Mouse (Mus musculus): Measurements from ENCODE around the gene Scn8a.

The Scn8a gene

DNA sequence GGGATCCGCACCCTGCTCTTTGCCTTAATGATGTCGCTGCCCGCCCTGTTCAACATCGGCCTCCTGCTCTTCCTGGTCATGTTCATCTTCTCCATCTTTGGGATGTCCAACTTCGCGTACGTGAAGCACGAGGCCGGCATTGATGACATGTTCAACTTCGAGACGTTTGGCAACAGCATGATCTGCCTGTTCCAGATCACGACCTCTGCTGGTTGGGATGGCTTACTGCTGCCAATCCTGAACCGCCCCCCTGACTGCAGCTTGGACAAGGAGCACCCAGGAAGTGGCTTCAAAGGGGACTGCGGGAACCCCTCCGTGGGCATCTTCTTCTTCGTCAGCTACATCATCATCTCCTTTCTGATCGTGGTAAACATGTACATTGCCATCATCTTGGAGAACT lies 170.0 kb downstream of the Scn8a start:
- DNase-seq (ENCODE audit: low spot score in 2 of 2), result no peak

DNA sequence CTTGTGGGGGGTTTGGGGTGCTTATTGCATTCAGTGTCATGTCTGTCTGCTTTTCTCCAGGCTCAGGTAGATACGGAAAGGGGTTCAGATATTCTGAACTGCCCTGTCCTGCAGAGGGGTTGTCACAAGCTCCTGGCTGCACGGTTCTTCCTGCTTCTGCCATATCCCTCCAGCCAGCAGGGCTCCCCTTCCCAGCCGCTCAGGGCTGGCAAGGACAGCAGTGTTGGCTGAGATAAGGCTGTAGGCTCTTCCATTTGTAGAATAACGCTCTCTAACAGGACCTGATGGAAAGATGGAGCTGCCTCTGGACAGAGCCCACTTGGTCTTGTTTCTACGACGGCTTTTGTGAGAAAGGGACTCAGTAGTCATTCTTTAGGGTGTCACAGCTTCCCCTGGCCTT lies 172.3 kb downstream of the Scn8a start:
- DNase-seq (ENCODE audit: low spot score in 2 of 2), result no peak

DNA sequence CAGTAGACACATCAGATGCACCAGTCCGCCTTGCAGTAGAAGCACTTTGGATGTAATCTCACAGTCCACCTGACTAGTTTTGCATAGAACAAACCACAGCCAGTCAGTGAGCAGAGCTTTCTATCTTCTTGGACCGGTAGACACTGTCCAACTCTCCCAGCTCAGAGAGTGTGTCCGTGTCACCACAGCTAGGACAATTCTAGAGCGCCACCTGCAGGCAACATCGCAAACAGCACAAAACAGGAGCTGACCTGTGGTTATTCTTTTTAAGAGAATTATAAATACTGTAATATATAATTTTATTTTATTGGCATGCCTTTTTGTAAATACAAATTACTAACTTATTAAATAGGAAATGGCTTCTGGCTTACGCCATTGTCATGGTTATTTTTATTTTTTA lies 173.0 kb downstream of the Scn8a start:
- peak in 1 of 2 experiments; percentile 11 for DNase-seq (ENCODE audit: low spot score in 2 of 2)

DNA sequence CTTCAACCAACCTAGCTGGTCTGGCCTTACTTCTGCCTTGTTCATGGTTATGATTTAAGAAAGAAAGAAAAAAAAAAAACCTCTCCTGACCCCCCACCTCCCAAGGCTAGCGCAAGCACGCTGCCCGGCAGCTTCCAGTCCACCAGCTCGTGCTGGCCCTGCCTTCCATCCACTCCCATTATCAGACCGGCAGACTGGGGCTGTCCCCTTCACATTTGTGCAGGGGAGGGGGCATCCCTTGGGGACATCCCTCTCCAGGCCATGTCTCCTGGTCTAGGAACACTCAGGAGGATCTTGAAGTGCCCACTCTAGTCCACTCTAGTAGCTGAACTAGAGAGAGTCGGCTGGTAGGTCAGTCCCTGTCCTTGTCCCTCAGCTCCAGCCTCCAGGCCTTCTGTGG lies 174.9 kb downstream of the Scn8a start:
- no peak for DNase-seq (ENCODE audit: low spot score in 2 of 2)

DNA sequence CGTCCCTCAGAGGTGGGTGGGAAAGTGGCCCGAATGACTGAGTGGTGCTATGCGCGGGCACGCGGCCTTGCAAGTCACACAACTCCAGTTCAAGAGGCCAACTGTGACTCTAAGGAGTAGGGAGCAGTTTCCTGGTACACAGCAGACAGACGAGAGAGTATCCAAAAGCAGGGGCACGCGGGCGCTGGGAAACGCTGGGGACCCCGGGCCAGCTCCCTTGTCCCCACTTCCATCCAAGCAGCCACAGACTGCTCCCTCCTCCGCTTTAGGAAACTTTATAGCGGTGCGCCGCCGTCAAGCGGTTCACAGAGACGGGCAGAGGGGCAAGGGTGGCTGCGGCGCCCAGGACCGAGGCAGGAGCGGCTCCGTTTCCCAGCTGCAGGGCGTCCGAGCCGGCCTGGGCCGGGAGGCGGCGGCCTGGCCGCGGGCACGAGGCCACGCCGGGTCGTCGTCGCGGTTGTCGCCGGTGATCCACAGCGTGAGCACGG lies 176.4 kb downstream of the Scn8a start:
- DNase-seq (ENCODE audit: low spot score in 2 of 2), result no peak

DNA sequence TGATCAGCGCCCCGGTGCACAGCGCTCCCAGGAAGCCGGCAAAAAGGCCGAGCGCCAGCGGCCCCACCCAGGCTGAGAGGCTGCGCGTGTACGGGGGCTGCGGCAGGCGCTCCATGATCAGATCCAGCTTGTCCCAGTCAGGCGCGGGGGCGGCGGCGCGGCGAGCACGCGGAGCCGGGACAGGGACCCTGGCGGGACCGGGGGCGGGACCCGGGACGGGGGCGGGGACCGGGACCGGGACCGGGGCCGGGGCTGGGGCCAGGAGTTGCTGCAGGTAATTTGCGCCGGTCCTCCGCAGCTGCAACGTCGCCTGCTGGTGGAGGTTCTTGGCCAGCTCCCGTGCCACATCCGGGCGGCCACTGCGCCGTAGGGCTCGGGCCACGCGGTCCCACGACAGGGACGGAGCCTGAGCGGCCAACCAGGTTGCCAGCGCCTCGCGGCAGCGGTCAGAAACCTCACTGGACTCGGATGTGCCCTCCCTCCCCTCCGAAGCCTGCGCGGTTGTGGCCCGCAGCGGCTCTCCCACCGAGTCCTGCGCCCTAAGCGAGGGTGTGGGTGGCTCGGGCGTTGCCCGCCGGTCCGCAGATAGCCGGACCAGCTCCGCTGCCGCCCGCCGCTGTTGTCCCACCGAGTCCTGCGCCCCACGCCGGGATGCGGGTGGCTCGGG lies 177.0 kb downstream of the Scn8a start:
- no peak for DNase-seq (ENCODE audit: low spot score in 2 of 2)

DNA sequence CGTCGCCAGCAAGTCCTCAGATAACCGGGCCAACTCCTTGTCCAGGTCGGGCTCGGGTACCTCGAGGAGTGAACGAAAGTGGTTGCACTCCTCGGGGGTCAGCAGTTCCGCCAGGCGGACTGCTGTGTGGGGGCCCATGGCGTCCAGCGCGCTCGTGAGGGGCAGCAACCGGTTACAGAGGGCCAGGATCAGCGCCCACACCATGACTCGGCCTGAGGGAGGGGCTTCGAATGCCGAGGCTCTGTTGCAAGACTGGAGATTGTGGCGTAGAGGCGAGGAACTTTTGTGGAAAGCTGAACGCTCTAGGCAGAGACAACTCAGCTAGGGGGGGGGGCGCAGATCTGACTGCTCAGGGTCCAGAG lies 177.5 kb downstream of the Scn8a start, which contains the start of gene Gm47841:
Gm47841 (minus strand) TSS at position 204 of the 362 bp plus-strand sequence.
- DNase-seq (ENCODE audit: low spot score in 2 of 2), result no peak

DNA sequence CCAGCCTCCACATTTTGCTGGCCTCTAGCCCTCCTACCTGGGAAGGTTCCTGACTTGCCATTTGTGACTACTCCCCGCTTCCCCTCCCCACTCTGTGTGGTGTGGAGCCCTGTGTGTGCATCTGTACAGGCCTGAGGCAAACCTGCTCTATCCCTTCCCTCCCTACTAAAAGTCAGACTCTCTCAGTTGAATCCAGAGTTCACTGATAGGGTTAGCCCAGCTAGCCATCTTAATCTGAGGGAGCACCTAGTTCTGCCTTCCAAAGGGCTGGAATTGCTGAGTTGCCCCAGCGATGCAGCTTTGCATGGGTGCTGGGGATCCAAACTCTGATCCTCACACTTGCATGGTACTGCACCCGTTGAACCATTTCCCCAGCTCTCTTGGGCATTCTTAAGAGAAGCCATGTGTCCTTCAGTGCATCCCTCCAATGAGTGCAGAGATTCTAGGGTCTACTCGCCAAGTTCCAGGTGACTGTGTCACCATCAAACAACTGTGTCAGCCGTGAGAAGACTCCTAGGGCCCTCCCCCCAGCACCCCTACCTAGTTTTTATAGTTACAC lies 178.8 kb downstream of the Scn8a start:
- DNase-seq (ENCODE audit: low spot score in 2 of 2), result no peak

DNA sequence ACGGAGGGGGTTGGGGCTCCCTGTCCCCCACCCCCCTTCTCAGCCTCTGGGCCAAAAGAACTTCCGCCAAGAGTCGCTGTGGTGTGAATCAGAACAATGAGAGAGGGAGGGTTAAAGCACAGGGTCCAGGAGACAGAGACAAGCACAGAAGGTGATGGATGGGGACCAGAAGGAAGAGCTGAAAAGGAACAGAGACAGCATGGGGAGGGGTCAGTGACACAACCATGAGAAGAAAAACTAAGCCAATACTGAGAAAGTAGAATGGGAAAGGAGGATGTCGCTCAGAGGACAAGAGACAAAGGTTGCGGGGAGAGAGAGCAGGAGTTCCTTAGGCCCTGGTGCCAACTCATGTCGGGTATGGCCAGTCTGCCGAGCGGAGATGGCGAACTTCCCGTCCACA lies 182.2 kb downstream of the Scn8a start:
- DNase-seq (ENCODE audit: low spot score in 2 of 2), result no peak

DNA sequence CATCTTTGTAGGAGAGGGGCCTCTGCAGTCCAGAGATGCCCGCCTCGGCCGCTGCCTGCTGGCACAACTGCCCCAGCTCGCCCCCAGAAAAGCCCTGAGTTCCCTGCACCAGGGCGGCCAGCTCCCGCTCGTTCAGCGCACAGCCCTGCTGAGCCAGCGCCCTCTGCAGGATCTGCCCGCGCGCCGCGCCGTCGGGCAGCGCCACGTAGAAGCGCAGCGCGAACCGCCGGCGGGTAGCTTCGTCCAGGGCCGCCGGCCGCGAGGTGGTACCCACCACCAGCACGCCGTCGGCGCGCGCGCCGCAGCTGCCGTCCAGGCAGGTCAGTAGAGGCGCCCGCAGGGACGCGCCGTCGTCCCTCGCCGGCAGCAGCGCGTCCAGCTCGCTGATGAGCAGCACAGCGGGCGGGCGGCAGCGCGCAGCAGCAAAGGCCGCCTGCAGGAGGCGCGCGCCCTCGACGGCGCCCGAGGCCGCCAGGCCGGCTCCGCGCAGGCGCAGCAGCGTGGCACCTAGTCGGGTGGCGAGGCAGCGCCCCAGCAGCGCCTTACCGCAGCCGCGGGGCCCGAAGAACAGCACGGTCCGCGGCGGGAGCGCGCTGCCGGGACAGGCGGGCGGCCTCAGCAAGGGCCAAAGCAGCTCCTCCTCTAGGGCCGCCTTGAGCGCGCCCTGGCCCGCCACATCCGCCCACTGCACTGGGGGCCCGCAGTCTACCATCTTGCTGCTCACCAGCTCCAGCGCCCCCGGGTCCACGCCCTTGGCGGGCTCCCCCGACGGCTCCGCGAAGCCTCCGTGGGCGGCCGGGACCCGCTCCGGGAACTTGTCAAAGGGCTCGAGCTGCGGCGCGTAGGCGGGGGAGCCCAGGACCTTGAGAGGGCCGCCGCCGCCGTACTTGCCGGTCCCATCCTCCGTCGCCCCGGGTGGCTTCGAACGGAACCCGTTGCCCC lies 183.2 kb downstream of the Scn8a start:
- DNase-seq (ENCODE audit: low spot score in 2 of 2), result no peak

DNA sequence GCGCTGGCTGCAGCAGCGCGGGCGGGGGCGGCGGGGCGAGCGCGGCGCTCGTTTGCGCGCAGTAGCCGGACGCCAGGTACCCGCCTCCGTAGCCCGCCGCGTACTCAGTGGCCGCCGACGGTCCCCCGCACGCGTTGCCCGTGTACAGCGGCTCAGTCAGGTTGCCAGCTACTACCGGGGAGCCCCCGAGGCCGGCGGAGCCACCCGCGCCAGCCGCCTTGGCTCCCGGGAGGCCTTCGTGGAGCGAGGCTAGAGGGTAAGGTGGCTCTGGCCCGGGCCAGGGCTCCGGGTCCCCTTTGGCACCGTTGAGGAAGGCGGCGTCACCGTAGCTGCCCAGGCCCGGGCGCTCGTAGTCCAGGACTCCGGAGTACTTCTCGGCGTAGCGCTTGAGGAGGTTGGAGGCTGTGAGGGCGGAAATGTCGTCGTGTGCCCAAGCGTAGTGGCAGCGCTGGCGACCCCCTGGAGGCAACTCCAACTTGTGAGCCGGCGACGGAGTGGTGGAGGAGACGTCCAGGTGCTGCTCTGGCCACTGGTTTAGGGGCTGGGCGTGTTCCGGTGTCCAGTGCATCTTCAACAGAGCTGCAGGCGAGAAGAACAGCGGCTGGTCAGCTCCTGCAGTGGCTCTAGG lies 184.3 kb downstream of the Scn8a start:
- DNase-seq (ENCODE audit: low spot score in 2 of 2), result no peak

DNA sequence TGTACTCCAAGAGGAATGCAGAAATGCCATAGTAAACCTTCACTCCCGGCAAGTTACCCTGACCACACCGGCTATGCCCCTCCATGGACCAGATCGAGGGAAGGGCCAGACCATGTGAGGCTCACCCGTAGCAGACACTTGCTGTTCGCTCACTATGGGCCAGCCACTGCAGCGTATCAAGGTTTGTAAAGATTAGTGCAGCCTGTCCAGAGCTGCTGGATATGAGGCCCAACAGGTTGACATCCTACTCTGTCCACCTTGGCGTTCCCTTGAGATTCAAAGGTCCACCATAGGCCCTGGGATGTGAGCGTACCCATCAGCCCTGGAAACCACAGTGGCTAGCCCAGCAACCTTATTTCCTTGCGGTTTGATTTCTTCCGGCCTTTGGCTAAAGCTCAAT lies 184.9 kb downstream of the Scn8a start:
- no peak for DNase-seq (ENCODE audit: low spot score in 2 of 2)

DNA sequence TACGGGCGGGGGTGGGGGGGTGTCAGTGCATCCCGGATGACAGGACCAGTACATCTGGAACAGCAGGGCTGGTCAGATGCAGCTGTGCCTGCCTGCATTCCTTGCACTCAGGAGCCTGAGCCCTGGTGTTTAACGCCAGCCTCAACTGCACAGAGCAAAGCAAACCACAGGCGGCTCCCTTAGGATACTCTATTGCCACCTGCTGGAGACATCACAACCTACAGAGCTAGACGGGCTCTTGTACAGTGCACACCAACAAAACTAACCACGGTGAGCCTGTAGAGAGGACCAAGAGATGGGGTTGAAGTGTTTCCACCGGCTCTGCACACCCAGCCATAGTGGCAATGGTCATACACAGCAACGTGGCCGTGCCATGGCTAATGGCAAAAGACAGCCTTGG lies 186.6 kb downstream of the Scn8a start:
- no peak for DNase-seq (ENCODE audit: low spot score in 2 of 2)

DNA sequence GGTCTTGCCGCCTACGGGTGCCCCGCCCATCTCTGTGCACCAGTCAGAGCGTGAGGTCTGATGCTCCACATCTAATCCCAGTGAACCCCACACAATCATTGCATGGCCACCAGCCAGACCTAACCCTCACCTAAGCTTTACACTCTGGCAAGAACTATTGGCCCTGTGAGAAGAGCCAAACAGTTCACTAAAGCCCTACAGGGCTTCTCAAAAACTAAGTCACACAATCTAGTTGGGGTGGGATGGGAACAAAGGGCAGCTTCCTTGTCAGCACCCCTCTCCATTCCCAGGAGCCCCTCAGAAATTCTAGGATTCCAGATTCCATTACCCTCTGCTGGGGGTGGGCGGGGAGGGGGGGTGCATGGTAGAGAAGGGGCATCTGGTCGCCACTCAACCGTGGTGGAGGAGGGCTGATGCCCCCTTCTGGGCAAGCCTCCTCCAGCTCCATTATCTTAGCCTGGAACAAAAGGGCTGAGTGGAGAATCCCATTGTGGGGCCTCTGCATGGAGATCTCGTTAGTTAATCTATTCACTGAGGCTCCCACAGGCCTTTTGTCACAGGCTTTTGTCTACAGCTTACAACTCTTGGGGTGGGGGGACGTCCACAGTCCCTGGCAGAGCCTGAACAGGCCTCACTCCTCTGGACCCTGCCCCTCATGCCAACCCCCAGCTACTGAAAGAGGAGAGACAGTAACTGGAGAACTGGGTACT lies 190.1 kb downstream of the Scn8a start:
- no peak for DNase-seq (ENCODE audit: low spot score in 2 of 2)

DNA sequence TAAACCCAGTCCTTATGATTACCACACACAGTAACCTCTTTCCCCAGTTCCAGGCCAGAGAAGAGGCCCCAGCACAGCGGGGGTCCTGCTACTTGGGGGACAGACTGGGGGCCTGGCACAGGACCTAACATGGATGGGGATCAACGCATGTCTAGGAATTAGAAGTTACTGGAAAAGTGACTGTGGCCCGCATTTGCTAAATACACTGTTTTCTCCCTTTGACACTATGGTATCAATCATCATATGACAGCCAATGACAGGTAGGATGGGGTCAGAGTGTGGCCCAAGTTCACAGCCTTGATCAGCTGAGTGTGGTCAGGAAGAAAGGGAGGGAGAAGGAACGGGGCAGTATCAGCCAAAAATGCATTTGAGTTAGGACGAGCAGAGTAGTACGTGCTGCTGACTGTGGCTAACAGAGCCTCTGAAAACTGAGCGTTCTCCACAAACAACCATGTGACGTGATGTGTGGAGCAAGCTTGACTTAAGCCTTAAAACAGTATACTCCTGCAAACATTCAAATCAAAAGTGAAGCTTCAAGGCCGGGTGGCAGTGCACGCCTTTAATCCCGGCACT lies 190.7 kb downstream of the Scn8a start:
- no peak for DNase-seq (ENCODE audit: low spot score in 2 of 2)

DNA sequence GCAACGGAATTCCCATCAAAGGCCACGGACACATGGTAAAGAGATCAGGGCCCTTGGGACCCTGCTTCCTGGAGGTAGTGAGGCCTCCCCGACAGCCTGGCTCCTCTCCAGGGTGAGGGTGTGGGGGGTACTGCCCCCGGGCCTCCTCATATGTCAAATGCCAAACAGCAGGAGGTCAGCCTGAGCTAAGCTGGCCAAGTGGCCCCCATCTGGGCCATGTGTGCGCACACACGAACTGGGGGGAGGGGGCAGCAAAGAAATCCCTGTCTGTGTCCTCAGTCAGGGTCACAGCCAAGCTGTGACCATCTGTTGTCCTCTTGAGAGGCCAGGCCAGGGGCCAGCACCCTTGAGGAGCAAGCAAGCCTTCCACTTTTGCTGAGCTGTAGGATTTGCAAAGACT lies 195.4 kb downstream of the Scn8a start:
- no peak for DNase-seq (ENCODE audit: low spot score in 2 of 2)

DNA sequence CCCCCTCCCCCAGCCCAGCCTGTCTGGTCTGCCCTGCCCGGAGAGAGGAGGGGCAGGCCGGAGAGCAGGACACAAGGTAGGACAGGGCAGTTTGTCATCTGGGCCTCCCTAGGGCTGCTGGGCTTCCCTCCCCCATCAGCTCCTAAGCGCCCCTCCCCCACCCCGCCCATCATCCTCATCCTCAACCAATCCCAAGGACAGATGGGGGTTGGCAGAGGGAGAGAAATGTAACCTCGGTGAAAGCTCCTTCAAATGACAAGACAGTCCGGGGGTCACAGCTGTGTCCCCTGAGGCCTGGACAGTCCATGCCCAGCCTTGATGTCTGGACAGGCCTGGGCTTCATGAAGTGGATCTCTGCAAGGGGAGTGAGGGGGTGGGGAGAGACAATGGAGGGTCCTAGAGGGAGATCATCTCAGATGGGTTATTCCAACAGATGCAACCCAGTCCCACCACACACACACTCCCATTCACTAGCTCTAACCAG lies 196.7 kb downstream of the Scn8a start:
- DNase-seq (ENCODE audit: low spot score in 2 of 2), result no peak

DNA sequence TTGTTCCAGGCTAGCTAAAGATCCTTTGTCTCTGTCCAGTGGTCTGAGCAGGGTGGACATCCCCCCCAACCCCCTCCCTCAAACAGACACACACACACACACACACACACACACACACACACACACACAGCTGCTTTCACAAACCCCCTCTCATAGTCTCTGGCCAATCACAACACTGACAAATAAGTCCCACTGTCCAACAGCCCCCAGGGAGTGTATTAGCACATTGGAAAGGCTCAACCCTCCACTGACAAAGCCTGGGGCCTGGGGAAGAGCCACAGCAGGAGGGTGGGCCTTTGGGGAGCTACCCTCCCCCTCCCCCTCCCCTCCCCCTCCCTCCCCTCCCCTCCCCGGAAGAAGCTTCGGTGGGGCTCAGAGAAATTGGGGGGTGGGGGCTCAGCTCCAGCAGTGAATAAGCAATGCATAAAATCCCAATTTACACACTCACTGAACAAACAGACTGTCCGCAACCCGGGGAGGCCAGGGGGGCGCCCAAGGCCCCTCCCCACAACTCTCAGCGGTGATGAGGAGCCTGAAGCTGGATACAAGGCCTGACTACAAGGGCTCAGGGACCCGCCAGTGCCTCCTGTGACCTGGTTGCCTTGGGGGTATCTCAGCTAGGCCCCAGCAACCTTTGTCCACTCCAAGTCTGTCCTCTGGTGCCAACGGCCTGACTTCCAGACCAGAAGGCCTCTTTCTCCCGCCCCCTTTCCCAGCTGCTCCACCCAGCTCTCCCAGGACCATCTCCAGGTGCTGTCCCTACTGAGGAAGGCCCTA lies 197.4 kb downstream of the Scn8a start:
- no peak for DNase-seq (ENCODE audit: low spot score in 2 of 2)

DNA sequence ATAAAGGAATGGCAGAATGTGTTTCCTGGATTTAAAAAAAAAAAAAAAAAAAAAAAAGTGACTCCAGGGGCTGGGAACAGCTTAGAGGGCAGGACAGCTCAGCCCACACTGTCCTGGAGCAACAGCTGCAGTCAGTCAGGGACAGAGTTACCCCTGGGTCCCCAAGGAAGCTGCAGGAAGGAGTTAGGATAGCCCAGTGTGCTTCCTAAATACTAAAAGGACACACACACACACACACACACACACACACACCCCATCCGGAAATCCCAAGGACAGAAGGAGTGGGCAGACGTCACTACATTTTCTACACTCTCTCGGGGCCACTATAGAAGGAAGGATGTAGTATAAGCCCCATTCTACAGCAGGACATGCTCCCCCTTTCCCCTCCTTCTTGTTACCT lies 198.4 kb downstream of the Scn8a start:
- DNase-seq (ENCODE audit: low spot score in 2 of 2), result no peak

DNA sequence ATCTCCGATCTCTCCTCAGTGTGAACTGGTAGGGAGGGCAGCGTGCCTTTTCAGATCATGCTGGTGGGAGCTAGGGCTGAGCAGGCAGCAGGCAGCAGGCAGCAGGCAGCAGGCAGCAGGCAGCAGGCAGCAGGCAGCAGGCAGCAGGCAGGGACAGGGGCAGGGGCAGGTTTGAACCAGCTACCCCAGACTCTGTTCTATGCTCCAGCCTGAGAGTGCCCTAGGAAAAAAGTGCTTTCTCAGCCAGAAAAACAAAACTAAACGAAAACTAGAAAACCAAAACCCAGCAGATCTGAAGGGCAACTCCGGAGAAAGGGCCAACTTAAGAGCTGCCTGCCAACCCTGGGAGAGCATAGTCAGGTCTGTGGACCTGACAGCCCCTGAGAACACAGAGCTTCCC lies 199.0 kb downstream of the Scn8a start:
- no peak for DNase-seq (ENCODE audit: low spot score in 2 of 2)
